7 mouse cellular contexts compared by ENCODE assay signal in the genomic region with DNA sequence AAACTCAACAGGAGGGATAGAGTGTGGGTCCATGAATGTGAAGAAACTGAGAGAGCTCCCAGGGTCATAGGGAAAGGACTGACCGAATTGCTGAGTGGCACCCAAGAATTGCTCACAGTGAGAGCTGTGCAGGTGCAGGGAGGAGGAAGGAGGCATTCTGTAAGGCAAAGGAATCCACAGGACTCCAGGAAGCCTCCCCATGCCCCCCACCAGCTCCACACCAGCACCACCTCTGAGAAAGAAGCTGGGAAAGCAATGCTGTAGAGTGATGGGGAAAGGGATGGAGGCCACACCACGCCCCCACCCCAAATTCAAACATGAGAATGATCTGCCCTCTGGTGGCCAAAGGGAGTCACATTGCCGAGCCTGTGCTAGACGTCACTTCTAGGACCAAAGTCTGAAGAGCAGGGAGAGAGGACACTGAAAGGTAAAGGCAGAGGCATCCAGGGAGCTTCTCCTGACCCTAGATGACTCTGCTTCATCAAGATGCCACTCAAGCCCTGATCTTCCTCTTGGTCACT. TPM values are rescaled to one million over a fixed set of nuclear protein-coding genes. Genes with fewer than 3 reads are reported as not detected.
A peak's percentile ranks its signal among the peaks of the same experiment; 100 is the strongest.
DNase-seq lines count a peak whose midpoint lies in the region; ATAC-seq and TF ChIP-seq lines count a peak whose summit lies in the region.

No protein-coding gene starts in this region.

- H3K9me3 ChIP-seq in kidney, embryonic 14.5 days (ENCODE audit: control insufficient read depth, low read length) = no peaks in the 10 kb centered on the region
- no peaks in the 10 kb centered on the region for H3K9me3 ChIP-seq in kidney, postnatal 0 days (replicated peaks; ENCODE audit: low read length)
- H3K9me3 ChIP-seq in liver, embryonic 14.5 days (ENCODE audit: control insufficient read depth, low read length) = no peaks in the 10 kb centered on the region

- H3K36me3 ChIP-seq in kidney, adult 2 months (ENCODE audit: control insufficient read depth, insufficient read depth, low read length) = no peaks in the 10 kb centered on the region
- no peaks in the 10 kb centered on the region for H3K36me3 ChIP-seq in kidney, embryonic 14.5 days (ENCODE audit: control insufficient read depth, insufficient read depth, low read length)
- H3K36me3 ChIP-seq in kidney, postnatal 0 days (ENCODE audit: insufficient read depth, low read length) = no peaks in the 10 kb centered on the region
- no peaks in the 10 kb centered on the region for H3K36me3 ChIP-seq in liver, embryonic 14.5 days (replicated peaks; ENCODE audit: control insufficient read depth, insufficient read depth, low read depth)

- peaks cover 4% of the 10 kb centered on the region; the same call in 1 of the 2 replicates for H3K4me1 ChIP-seq in kidney, adult 2 months (ENCODE audit: control insufficient read depth, insufficient read depth, low read length)
- peaks cover 1% of the 10 kb centered on the region; the same call in 1 of the 2 replicates for H3K4me1 ChIP-seq in kidney, embryonic 14.5 days (ENCODE audit: control insufficient read depth, insufficient read depth, low read length)
- 0 out of 2 replicates have a peak, but pooled peaks cover under 1% of the 10 kb centered on the region for H3K4me1 ChIP-seq in kidney, postnatal 0 days (replicated peaks; ENCODE audit: insufficient read depth, low read length)
- H3K4me1 ChIP-seq in liver, embryonic 14.5 days (replicated peaks; ENCODE audit: control insufficient read depth in 2 of 2, insufficient read depth in 2 of 2, low read length in 1 of 2) = peaks cover 8 to 9% of the 10 kb centered on the region in 2 experiments

- no peak overlapping the region for H3K9ac ChIP-seq in kidney, embryonic 14.5 days (ENCODE audit: low read depth, low read length)
- no peak overlapping the region for H3K9ac ChIP-seq in kidney, postnatal 0 days (ENCODE audit: low read depth, low read length)
- no peak overlapping the region for H3K9ac ChIP-seq in liver, embryonic 14.5 days (replicated peaks)

- H3K27me3 ChIP-seq in kidney, adult 2 months (replicated peaks; ENCODE audit: control insufficient read depth, insufficient read depth, low read length) = no peaks in the 10 kb centered on the region
- no peaks in the 10 kb centered on the region for H3K27me3 ChIP-seq in kidney, embryonic 14.5 days (ENCODE audit: control insufficient read depth, insufficient read depth, low read length)
- no peaks in the 10 kb centered on the region for H3K27me3 ChIP-seq in kidney, postnatal 0 days (ENCODE audit: insufficient read depth, low read length)
- H3K27me3 ChIP-seq in liver, embryonic 14.5 days (ENCODE audit: control insufficient read depth, insufficient read depth, low read length) = no peaks in the 10 kb centered on the region

- no peak for ATAC-seq in kidney, embryonic 14.5 days (ENCODE audit: low FRiP score, low TSS enrichment)
- ATAC-seq in kidney, postnatal 0 days (replicated peaks; ENCODE audit: low FRiP score, low read depth) = no peak
- no peak for ATAC-seq in liver, embryonic 14.5 days (ENCODE audit: insufficient read depth)

- H3K27ac ChIP-seq in kidney, adult 2 months (ENCODE audit: insufficient read depth, low read depth, low read length) = no peak overlapping the region
- no peak overlapping the region for H3K27ac ChIP-seq in kidney, embryonic 14.5 days (ENCODE audit: low read depth, low read length)
- no peak overlapping the region for H3K27ac ChIP-seq in kidney, postnatal 0 days
- H3K27ac ChIP-seq in liver, embryonic 14.5 days = no peak overlapping the region

- peak; percentile 84 for TF ChIP-seq CTCF in kidney, adult 2 months (conservative IDR thresholded peaks at IDR 0.05; ENCODE audit: insufficient read depth, insufficient read length, low read depth, low read length)
- peak; percentile 89 for TF ChIP-seq CTCF in kidney, postnatal 0 days (IDR thresholded peaks at IDR 0.05; ENCODE audit: low read depth)
- peak; percentile 81 for TF ChIP-seq CTCF in liver, embryonic 14.5 days (IDR thresholded peaks at IDR 0.05; ENCODE audit: low read depth)

- no peak for TF ChIP-seq POLR2A in kidney, adult 2 months (IDR thresholded peaks at IDR 0.05; ENCODE audit: low read depth, low read length)

- TF ChIP-seq EP300 in liver, embryonic 14.5 days (IDR thresholded peaks at IDR 0.05; ENCODE audit: low read depth) = no peak

- H3K4me3 ChIP-seq in kidney, adult 2 months (ENCODE audit: insufficient read depth, low read depth, low read length) = no peak overlapping the region
- H3K4me3 ChIP-seq in kidney, embryonic 14.5 days (ENCODE audit: low read length) = no peak overlapping the region
- no peak overlapping the region for H3K4me3 ChIP-seq in kidney, postnatal 0 days (replicated peaks; ENCODE audit: low read depth, low read length)
- no peak overlapping the region for H3K4me3 ChIP-seq in liver, embryonic 14.5 days (ENCODE audit: insufficient read depth in 1 of 2, low read depth in 2 of 2, low read length in 2 of 2)

- H3K4me2 ChIP-seq in kidney, embryonic 14.5 days (replicated peaks; ENCODE audit: low read depth, low read length) = no peak overlapping the region
- H3K4me2 ChIP-seq in kidney, postnatal 0 days (ENCODE audit: low read length) = no peak overlapping the region
- no peak overlapping the region for H3K4me2 ChIP-seq in liver, embryonic 14.5 days (ENCODE audit: low read depth)

- peak; percentile 64 for DNase-seq in kidney, adult 2 months
- DNase-seq in MN1 (ENCODE audit: low spot score) = peak; percentile 62
- peak; percentile 89 for DNase-seq in embryo, embryonic 10 days (ENCODE audit: low spot score)
- DNase-seq in kidney, postnatal 0 days (ENCODE audit: low spot score) = peak; percentile 81
- DNase-seq in liver, embryonic 14.5 days (ENCODE audit: low read depth in 3 of 3, low spot score in 3 of 3) = no peak
- peak; percentile 67 for DNase-seq in right cerebral cortex, postnatal 4 days

- 22% methylated on average over 4 of the region's 4 CpGs for WGBS in kidney, adult 2 months
- WGBS in kidney, embryonic 14.5 days = 24% methylated on average over 4 of the region's 4 CpGs
- 17% methylated on average over 4 of the region's 4 CpGs for WGBS in kidney, postnatal 0 days
- 15% methylated on average over 4 of the region's 4 CpGs for WGBS in liver, embryonic 14.5 days (ENCODE audit: insufficient replicate concordance)

RNA-seq across cellular contexts. Expression of a gene that starts 3.6 kb away (rescaled TPM):
- polyA plus RNA-seq in kidney, adult 2 months (2012; rRNA removed) = 85.0 and 86.5 TPM in 2 replicates
- polyA plus RNA-seq in kidney, embryonic 14.5 days (2014; fragmentation: Nextera tagmentation; extraction: Ambion mirVana) = 51.9 and 54.9 TPM in 2 replicates
- 32.9 and 35.5 TPM in 2 replicates for polyA plus RNA-seq in kidney, postnatal 0 days (2015; fragmentation: Nextera tagmentation; extraction: Ambion mirVana)
- 14.2 and 17.4 TPM in 2 replicates for polyA plus RNA-seq in liver, embryonic 14.5 days (2012; rRNA removed)
- polyA plus RNA-seq in liver, embryonic 14.5 days (2014; fragmentation: Nextera tagmentation; extraction: Ambion mirVana) = 14.3 and 18.9 TPM in 2 replicates

RNA-seq across cellular contexts. Expression of a gene that starts 37.5 kb away (rescaled TPM):
- polyA plus RNA-seq in kidney, adult 2 months (2012; rRNA removed) = 14.0 and 15.0 TPM in 2 replicates
- 24.5 and 35.8 TPM in 2 replicates for polyA plus RNA-seq in kidney, embryonic 14.5 days (2014; fragmentation: Nextera tagmentation; extraction: Ambion mirVana)
- polyA plus RNA-seq in kidney, postnatal 0 days (2015; fragmentation: Nextera tagmentation; extraction: Ambion mirVana) = 19.2 and 21.9 TPM in 2 replicates
- polyA plus RNA-seq in liver, embryonic 14.5 days (2012; rRNA removed) = 2.5 and 2.9 TPM in 2 replicates
- polyA plus RNA-seq in liver, embryonic 14.5 days (2014; fragmentation: Nextera tagmentation; extraction: Ambion mirVana) = 2.2 and 2.6 TPM in 2 replicates

Comparison
In these comparisons a context has a peak if more than half of its experiments do, and no peak if none do; other contexts are left out.
1. DNase-seq: peak in kidney, adult 2 months (single experiment), MN1 (single experiment), embryo, embryonic 10 days (single experiment), kidney, postnatal 0 days (single experiment) and right cerebral cortex, postnatal 4 days (single experiment); none in liver, embryonic 14.5 days (0 of 3).
2. Peak in every context shown above with its lines, with median percentiles within 50 percentile points of each other: CTCF ChIP-seq.